Mouse (Mus musculus) embryonic facial prominence, embryonic 11.5 days (tissue): ENCODE results near the gene Pml. TPM values are rescaled to one million over a fixed set of nuclear protein-coding genes. Genes with fewer than 3 reads are reported as not detected.

Experiments used
- ATAC-seq: fragments of 200-750 bp; cut with Nextera tagmentation; replicated peaks from 2 replicates; pipeline ENCODE4 v1.8.0; 2017; ENCODE audit warnings: low read depth; ENCODE audit not compliant: insufficient number of reproducible peaks, low FRiP score, low TSS enrichment
- DNase-seq: peaks from one replicate; pipeline ENCODE4 v3.0.0-alpha.2; 2015; ENCODE audit warnings: low spot score
- H3K27ac ChIP-seq: fragments of 300-500 bp; sonication (generic); replicated peaks from 2 replicates; pipeline ENCODE4 v1.5.1; 2014; ENCODE audit warnings: mild to moderate bottlenecking, low read depth, low read length, control low read depth
- H3K27me3 ChIP-seq: fragments of 300-500 bp; sonication (generic); 2 replicates; pipeline ENCODE4 v1.6.1; 2014; ENCODE audit warnings: mild to moderate bottlenecking, low read length, moderate library complexity, mixed read lengths; ENCODE audit not compliant: control insufficient read depth, insufficient read depth
- H3K36me3 ChIP-seq: fragments of 300-500 bp; sonication (generic); replicated peaks from 2 replicates; pipeline ENCODE4 v1.6.1; 2014; ENCODE audit warnings: low read depth, mild to moderate bottlenecking, low read length, moderate library complexity, mixed read lengths; ENCODE audit not compliant: control insufficient read depth, insufficient read depth
- H3K4me1 ChIP-seq: fragments of 300-500 bp; sonication (generic); 2 replicates; pipeline ENCODE4 v1.6.1; 2014; ENCODE audit warnings: low read length, mixed read lengths; ENCODE audit not compliant: control insufficient read depth, insufficient read depth
- H3K4me2 ChIP-seq: fragments of 300-500 bp; sonication (generic); 2 replicates; pipeline ENCODE4 v1.6.1; 2014; ENCODE audit warnings: low read depth, mild to moderate bottlenecking, control low read depth, low read length, moderate library complexity
- H3K4me3 ChIP-seq: fragments of 300-500 bp; sonication (generic); 2 replicates; pipeline ENCODE4 v1.5.1; 2014; ENCODE audit warnings: low read depth, low read length, control low read depth
- H3K9ac ChIP-seq: fragments of 300-500 bp; sonication (generic); replicated peaks from 2 replicates; pipeline ENCODE4 v1.6.1; 2014; ENCODE audit warnings: mild to moderate bottlenecking, control low read depth, low read length
- H3K9me3 ChIP-seq: fragments of 300-500 bp; sonication (generic); replicated peaks from 2 replicates; pipeline ENCODE4 v1.6.1; 2016; ENCODE audit warnings: mild to moderate bottlenecking, low read length, inconsistent platforms, mixed read lengths; ENCODE audit not compliant: control insufficient read depth
- WGBS: fragments of 180-500 bp; shearing (Covaris S2); extraction: QIAGEN DNeasy Blood & Tissue Kit; methylation state at CpG from one replicate; pipeline ENCODE4 v1.1.7; 2014; 5-methylcytosine and 5-hydroxymethylcytosine counted together
- polyA plus RNA-seq: library from polyadenylated mRNA; unstranded; fragments of >200 nt; fragmentation: Nextera tagmentation; extraction: Ambion mirVana; gene quantifications from 2 replicates; pipeline ENCODE4 v1.2.1, GENCODE M21; 2014

Gene Pml
- polyA plus RNA-seq, 1 experiment from 2014 or later: 14.5 TPM

DNA sequence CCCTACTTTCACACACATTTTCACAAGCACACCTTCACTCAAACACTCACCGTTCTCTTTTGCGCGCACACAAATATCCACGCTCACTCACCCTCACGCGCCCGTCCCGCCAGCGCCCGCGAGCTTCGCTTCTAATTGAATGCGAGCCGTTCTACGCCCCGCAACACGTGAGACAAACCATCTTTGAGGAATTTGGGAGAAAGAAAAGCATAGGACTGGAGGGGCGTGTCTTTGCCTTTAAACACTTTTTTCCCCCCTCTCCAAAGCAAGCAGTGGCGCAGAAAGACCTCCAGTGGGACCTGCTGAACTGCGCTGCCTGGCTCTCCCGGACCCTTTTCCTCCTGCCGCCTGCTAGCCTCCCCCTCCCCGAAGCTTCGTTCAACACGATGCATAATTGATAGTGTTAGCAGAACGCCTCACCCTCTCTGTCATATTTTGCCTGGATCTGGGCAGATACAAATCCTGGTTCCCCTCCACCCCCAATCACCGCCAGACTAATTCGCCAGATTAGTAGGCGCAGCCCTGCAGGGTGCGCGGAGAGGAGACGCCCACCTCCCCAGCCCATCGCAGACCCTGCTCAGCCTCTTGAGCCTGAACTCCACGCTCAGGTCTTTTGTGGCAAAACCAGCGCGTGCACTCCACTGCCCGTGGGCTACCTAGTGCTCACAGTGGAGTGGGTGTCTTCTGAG is 47.6 kb downstream of the Pml start:
- Histone ChIP-seq H3K27me3 (peaks cover 69% of the 10 kb centered on the region), H3K9me3 (no peaks in the 10 kb centered on the region), H3K4me3 (peak overlapping the region; percentile 25), H3K9ac (peak overlapping the region; percentile 19; the same call in 1 of the 2 replicates), H3K4me1 (peaks cover 24% of the 10 kb centered on the region), H3K27ac (peak overlapping the region; percentile 8; the same call in 1 of the 2 replicates), H3K36me3 (no peaks in the 10 kb centered on the region), H3K4me2 (peak overlapping the region; percentile 40)
- DNase-seq (peak; percentile 48), ATAC-seq (no peak)
- 1% methylated on average over 37 of the region's 37 CpGs for WGBS

DNA sequence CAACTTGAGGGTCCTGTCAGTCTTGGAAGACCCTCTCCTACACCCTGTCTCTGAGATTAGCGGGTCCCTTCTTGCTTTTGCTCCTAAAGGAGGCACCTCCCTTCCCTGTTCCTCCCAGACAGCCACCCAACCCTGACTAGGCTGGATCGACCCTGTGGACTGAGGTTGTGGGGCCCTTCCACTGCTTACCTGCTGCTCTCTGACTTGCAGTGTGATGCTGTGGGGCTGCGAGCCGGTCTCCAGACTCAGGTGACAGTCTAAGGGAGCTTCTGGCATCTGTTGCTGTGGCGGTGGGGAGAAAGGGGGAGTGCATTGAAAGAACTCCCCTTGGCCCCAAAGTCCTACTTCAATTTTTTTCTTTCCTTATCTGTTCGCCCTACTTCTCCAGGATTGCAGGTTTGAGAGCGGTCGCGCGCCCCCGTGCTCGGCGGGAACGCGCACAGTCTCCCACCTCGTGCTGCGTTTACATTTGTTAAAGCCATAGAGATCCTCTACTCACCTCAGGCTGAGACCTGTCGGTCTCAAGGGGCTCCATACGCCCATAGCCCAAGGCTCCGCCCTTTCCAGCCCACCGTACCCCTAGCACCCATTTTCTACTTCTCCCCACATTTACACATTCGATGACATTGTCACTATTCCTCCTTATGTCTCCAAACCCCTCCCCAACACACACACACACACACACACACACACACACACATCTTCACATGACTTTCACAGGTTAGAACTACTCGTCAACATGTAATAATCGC is 48.3 kb downstream of the Pml start:
- ATAC-seq (no peak), DNase-seq (no peak)
- WGBS: 1% methylated on average over 24 of the region's 24 CpGs
- peaks cover 77% of the 10 kb centered on the region for H3K27me3 ChIP-seq
- H3K36me3 ChIP-seq: no peaks in the 10 kb centered on the region
- H3K27ac ChIP-seq: no peak overlapping the region
- no peaks in the 10 kb centered on the region for H3K9me3 ChIP-seq
- H3K9ac ChIP-seq: peak overlapping the region; percentile 37
- peaks cover 29% of the 10 kb centered on the region for H3K4me1 ChIP-seq
- peak overlapping the region; percentile 25 for H3K4me3 ChIP-seq
- H3K4me2 ChIP-seq: peak overlapping the region; percentile 40

DNA sequence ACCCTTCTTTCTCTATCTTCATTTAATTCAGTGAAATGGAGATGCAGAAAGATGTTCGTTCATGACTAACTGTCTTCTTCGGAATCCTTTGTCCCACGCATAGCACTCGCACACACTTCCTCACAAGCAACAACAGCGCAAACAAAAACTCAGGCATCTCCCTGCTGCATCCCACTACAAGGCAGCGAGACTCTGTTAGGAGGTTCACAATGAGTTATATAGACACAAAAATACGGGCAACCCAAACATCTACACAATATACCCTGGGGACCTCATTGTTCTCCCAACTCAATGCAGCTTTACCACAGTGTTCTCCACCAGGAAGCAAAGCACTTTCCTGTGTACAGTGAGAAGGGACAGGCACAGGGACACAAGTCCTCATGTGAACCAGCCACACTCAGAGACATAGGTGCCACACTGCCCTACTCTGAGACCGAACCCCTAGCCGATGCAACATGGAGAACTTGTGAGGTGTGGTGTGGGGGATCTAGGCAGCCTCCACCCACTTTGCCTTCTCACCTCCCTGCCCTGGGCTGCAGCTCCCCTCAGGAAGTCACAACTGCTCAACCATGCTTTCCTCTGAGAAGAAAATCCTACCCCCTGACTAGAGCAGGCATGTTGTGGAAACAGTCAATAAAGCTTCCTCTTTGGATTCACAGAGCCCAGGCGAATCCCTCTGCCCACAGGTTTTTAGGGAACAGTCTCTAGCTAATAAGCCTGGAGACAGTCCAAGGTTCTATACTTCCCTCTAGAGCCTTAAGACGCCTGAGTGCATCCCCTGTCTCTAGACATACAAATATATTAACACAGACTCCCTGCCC is 49.1 kb downstream of the Pml start:
- no peaks in the 10 kb centered on the region for H3K9me3 ChIP-seq
- H3K9ac ChIP-seq: peak overlapping the region; percentile 37
- ATAC-seq (no peak), DNase-seq (no peak)
- H3K36me3 ChIP-seq: no peaks in the 10 kb centered on the region
- H3K4me3 ChIP-seq: peak overlapping the region; percentile 25
- peaks cover 29% of the 10 kb centered on the region for H3K4me1 ChIP-seq
- H3K27me3 ChIP-seq: peaks cover 81% of the 10 kb centered on the region
- 6% methylated on average over 11 of the region's 11 CpGs for WGBS
- H3K27ac ChIP-seq: no peak overlapping the region
- H3K4me2 ChIP-seq: no peak overlapping the region

DNA sequence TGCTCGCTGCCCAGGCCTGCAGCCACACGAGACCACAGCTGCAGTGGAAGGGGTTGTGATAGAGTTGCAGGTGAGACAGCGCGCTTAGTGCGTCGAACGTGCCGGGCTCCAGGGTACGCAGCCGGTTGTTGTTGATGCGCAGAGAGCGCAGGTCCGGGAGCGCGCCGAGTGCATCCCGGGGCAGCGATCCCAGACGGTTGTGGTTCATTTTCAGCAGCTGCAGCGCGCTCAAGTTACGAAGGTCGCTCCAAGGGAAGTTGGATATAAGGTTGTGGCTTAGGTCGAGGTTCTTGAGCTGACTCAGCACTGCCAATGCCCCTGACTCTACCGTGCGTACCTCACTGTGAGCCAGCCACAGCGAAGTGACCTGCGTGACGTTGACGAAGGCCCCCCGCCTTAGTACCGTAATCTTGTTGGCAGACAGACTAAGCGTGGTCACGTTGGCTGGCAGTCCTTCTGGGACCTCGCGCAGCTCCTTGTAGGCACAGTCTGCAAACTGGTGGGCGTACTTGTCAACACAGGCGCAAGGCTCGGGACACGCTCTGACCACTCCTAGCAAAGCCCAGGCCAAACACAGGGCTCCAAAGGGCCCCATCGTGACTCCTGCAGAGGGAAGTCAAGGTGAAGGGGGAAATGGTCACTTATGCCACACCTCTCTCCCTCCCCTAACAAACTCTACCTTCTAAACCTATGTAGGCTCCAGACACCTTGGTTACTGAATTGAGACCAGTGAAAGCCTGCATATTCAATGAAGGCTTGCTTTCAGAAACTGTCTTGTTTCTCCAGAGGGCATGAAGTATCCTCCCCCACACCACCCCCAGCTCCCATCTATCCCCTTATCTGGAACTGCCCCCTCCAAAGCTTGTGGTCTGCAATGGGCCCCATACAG is 50.0 kb downstream of the Pml start:
- Histone ChIP-seq H3K4me3 (peak overlapping the region; percentile 24), H3K27ac (no peak overlapping the region), H3K4me2 (peak overlapping the region; percentile 44), H3K9ac (no peak overlapping the region; the same call in 1 of the 2 replicates), H3K9me3 (no peaks in the 10 kb centered on the region), H3K36me3 (no peaks in the 10 kb centered on the region), H3K4me1 (peaks cover 29% of the 10 kb centered on the region), H3K27me3 (peaks cover 81% of the 10 kb centered on the region)
- WGBS: under 1% methylated on average over 41 of the region's 41 CpGs
- peak; percentile 61 for DNase-seq
- no peak for ATAC-seq

DNA sequence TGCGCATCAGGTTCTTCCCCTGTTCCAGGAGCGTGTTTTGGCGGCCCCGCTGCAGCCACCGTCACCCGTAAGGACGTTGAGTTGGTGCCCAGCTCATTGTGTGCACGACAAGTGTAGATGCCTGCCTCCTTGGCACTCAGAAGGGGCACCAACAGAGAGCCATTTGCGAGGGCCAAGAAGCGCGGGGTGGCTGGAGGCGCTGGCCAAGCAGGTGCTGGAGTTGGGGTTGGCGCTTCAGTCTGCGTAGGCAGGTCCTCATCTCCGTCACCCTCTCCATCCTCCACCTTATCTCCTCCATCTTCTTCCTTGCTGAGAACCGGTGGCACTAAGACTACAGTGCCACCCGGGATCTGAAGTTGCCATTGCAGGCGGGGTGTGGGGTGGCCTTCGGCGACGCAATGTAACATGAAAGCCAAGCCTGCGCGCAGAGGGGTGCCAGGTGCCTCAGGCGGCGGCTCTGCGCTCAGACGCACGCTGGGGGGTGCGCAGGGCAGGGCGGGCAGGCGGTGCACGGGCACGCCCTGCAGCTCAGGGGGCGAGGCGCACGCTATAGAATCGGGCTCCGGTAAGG is 50.7 kb downstream of the Pml start:
- no peak overlapping the region; the same call in 1 of the 2 replicates for H3K9ac ChIP-seq

DNA sequence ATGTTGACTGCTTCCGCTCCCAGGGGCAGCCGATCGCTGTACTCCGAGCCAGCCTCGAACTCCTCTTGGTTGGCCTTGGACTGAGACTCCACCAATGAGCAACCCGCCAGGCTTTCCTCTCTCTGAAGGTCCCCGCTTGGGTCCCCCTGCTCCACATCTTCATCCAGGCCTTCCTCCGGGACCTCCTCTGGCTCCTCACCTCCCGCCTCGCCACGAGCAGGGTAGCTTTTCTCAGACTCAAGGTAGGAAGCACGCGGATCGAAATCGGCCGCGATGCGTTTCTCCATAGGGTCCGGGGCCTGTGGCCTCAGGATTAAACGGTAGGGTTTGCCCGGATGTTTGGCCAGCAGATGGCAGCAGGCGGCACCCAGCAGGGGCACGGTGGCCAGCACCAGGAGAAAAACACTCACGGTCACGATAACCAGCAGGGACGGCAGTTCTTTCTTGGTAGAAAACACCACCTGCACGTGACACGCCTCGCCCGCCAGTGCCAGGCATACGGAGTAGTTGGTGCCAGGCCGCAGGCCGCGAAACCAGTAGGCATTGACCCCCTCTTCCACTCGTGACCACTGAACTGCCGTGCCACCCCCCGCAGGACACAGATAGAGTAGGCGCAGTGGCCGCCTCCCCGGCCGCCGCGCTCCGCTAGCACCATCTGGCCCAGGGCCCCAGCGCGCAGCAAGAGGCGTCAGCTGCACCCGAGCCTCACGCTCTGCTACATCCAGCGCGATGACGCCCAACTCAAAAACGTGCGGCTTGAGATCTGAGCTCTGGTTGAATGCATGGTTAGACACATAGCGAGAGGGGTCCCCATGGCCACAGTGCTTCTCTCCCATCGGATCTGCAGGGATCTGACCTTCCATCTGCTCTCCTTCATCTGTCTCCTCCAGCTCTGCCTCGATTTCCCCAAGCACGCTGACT is 51.5 kb downstream of the Pml start:
- Histone ChIP-seq H3K27ac (no peak overlapping the region), H3K4me2 (peak overlapping the region; percentile 49), H3K9me3 (no peaks in the 10 kb centered on the region), H3K4me1 (peaks cover 29% of the 10 kb centered on the region), H3K9ac (peak overlapping the region; percentile 15; the same call in 1 of the 2 replicates), H3K4me3 (peak overlapping the region; percentile 24), H3K27me3 (peaks cover 74% of the 10 kb centered on the region), H3K36me3 (no peaks in the 10 kb centered on the region)
- under 1% methylated on average over 57 of the region's 58 CpGs for WGBS
- no peak for ATAC-seq
- DNase-seq: peak; percentile 67

More for the DNA sequence above, 50.7 kb downstream of the Pml start:
- Histone ChIP-seq H3K36me3 (no peaks in the 10 kb centered on the region), H3K4me1 (peaks cover 29% of the 10 kb centered on the region), H3K4me3 (peak overlapping the region; percentile 24), H3K9me3 (no peaks in the 10 kb centered on the region), H3K27ac (no peak overlapping the region), H3K4me2 (peak overlapping the region; percentile 49), H3K27me3 (peaks cover 82% of the 10 kb centered on the region)
- DNase-seq: no peak
- ATAC-seq: no peak
- WGBS: 1% methylated on average over 38 of the region's 38 CpGs
